Mouse (Mus musculus): Measurements from ENCODE around the gene Egf.
"Not testable (repeated sequence)": the region's sequence is repeated elsewhere in the genome, so short reads cannot be mapped to it uniquely, and the experiment has no call there.

The Egf gene

DNA sequence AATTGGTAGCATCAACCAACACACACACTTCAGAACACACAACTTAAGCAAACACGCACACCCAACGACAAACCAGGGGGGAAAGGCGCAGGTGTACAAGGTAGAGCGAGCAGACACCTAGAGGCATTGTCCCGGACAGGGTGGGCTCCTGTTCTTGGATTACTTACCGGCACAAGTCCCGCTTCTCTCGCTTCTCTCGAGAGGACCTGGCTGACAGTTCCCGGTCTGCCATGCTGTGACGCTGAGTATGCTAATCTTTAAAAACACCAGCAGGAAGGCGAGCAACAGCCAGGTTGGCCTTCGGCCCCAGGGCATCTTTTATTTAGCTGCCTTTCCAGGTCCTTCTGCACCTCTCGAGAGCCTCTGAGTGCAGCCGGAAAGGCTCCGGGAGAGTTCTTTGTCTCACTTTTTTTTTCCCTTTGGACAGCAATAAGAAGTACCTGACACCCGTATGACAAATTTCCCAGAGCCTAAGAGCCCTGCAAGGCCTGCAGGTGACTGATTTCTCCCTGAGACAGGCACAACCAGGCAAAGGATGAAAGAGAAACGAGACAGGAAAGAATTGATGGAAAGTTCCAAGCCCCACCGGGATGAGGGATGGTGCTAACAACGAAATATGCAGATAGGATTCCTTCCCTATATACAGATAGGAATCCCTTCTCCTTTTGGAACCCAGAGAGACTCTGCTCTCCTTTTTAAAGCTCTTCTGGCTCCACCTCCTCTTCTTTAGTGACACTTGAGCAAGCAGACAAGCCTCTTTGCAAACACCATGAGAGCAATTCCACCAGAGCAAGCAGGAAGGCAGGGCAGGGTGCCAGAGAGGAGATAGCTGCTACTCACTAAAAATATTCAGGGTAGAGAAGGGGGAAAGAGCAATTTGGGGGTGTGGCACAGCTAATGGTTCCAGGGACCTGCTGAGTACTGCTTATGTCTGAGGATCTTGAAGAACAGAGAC, at the start of gene Egf:
Gene Egf (minus strand): TSS at position 667 of the 955 bp plus-strand sequence.
- peak; percentile 76 for ATAC-seq (ENCODE audit: low TSS enrichment)

DNA sequence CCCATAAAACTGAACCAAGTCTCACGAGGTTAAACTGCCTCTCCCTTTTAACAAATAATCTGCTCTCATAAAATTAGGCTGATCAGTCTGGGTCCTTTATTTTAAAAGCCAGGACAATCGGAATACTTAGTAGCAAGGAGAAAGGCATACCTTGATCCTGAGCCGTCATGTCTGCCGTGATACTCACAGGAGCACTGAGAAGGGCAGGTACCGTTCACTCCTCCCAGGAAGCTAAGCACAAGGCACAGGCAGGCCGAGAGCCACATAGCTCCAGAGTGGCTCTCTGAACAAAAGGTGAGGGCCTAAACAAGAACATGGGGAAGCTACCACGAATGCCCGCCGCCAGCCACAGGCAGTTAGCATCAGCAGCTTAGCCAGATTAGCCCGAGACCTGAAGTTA, 48.6 kb upstream of the Egf start, which contains the start of gene Lrit3:
Gene Lrit3 (minus strand): TSS at position 266 of the 400 bp plus-strand sequence.
- no peak for ATAC-seq (ENCODE audit: low TSS enrichment)

DNA sequence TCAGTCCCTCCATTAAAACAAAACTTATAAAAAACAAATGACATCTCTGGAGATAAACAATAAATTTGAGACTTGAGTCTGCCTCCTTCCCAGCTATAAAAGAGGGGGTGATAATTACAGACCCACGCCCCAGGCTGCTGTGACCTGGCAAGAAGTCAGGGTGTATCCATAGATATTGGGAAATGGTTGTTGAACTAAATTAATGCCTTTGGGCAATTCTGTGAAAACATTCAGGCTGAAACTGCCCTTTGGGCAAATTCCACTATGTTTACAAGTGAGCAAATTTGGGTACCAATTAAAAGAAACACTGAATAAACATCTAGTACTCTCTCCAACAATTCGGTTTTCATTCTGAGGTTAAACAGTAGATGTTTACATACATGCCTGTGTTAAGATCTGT, 43.9 kb upstream of the Egf start:
- ATAC-seq (ENCODE audit: low TSS enrichment) = no peak

DNA sequence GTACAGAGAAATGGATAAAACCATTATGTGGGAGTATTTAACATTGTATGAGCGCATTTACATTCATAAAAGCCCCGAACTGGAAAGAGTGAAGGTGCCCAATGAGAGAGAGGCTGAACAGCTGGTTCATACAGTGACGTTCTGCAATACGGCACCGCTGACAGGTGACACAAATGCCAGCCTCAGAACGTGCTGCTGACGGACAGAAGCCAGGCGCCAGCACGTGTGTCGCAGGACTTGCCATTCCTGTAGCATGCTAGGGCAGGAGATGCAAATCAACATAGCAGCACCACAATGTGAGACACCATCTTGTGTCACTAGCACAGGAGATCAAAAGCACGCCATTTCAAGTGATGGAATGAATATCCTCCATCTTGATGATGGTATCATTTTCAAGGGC, 43.4 kb upstream of the Egf start:
- ATAC-seq (ENCODE audit: low TSS enrichment) = no peak

- no peak for ATAC-seq (ENCODE audit: low TSS enrichment)
Measured at GRCm38 (mm10) chr3:129797341-129797740, 42.2 kb upstream of the Egf start.

DNA sequence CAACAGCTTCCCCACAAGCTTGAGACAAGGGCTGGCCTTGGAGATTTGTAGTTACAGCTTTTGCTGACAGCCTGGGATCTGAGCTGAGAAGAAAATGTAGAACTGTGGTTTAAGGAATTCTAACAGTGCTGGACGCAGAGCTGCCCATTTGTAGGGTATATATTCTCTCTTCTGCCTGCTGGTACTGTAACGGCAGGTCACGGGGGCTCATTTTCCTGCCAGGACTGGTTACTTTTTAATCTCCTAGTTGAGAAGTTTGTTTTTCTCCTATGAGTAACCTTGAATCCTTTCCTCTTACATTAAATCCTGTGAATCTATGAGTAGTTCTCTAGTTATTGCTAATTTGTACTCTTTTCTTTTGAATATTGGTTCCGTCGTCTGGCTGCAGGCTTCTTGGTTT, 38.7 kb upstream of the Egf start:
- no peak for ATAC-seq (ENCODE audit: low TSS enrichment)

DNA sequence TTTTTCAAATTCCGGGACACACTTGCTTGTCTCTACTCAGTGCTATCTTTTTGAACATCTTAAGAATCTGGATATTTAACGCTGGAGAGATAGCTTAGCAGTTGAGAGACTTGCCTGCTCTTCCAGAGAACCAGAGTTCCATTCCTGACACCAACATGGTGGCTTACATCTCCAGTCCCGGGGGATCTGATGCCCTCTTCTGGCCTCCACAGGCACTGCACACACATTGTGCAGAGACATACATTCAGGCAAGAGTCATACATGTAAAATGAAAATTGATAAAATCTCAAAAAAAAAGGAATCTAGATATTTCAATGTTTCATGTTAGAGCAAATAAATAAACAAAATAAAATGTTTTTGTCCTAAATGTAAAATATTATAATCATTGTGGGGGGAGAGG, 27.6 kb upstream of the Egf start:
- no peak for ATAC-seq (ENCODE audit: low TSS enrichment)

DNA sequence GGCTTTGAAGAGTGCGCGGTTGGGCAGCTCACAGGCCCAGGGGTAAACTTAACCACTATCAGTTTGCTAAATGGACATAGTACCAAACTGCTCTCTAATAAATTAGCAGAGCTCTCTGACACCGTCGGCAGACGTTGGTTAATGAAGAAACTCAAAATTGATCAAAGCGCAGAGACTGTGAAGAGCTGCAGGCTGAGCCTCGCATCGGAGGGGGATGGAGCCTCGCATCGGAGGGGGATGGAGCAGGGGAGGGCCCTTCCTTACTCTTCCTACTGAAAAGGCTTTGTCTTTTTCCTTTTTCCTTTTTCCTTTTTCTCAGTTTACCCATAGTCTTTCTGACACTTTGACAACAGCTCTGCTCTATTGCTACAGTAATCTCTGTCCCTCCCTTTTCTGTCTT, 26.3 kb upstream of the Egf start:
- ATAC-seq (ENCODE audit: low TSS enrichment) = no peak

GRCm38 (mm10) chr3:129771210-129771609, 16.1 kb upstream of the Egf start:
- ATAC-seq (ENCODE audit: low TSS enrichment) = no peak

DNA sequence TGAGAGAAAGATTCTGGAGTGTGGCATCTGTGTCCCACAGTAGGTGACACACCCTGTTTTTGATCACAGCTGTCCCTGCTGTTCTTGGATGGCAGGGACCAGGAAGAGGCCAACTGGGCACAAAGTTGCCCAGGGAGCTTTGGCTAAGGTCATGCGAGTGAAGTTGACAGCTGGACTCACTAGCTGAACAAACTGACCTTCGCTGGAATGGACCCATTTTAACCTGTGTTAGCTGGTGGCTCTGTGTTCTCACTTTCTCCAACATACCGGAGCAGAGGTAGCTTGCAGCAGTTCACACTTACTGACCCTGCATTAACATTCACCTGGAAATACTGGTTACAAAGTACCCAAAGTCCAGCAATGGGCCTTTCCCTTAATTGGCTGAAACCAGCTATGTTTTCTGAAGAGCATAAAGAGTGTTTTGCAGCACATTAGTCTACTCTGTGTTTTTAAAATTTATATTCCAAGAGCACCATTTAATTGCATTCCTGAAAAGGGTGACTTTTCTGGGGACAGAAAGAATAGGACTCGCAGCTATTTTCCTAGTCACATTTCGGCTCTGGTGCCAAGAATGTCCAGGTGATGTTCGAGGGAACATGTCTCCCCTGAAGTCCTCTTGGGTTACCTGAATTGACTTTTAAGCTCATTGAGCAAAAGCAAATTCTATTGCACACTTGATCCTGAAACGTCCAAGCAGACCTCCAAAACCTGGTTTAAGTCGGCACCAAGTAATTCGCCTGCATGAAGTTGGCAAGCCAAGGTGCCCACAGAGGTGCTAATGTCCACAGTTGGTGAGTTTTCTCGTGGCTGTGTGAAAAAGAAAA, 12.1 kb upstream of the Egf start:
- ATAC-seq (ENCODE audit: low TSS enrichment) = no peak

DNA sequence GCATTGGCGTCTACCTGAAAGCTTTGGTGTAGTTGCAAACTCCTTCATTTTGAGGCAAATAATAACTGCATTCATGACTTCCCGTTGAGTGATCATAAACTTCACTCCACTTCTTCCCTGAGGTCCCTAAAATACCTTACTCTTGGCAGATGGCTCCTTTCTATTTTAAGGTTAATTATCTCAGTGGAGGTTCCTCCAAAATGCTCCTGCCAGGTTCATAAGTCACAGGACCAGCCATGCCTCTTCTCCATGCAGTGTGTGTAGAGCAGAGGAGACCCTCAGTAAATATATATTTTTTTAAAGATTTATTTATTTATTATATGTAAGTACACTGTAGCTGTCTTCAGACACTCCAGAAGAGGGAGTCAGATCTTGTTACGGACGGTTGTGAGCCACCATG, 11.0 kb upstream of the Egf start:
- ATAC-seq (ENCODE audit: low TSS enrichment) = no peak

DNA sequence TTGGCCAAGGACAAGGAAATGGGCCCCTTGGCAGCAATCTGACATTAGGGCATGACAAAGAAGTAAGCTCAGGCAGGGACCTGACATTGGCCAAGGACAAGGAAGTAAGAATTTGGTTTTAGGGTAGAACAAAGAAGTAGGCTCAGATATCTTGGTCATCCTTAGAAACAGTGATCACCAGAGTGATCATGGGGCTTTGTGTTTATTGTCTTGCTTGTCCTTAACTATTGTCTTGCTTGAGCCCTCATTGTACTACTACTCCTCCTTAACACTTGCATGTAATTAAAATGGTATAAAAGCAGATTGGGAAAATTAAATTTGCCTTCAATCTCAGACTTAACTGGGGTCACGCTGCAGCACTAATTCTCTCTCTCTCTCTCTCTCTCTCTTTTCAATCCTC, 2.5 kb upstream of the Egf start:
- ATAC-seq (ENCODE audit: low TSS enrichment) = not testable (repeated sequence)

GRCm38 (mm10) chr3:129744803-129745202, 10.3 kb downstream of the Egf start:
- ATAC-seq (ENCODE audit: low TSS enrichment) = peak; percentile 57; the same call in 1 of the 2 replicates

- ATAC-seq (ENCODE audit: low TSS enrichment) = no peak
Measured at GRCm38 (mm10) chr3:129742781-129743180, 12.3 kb downstream of the Egf start.

GRCm38 (mm10) chr3:129738291-129739183, 16.6 kb downstream of the Egf start:
- no peak for ATAC-seq (ENCODE audit: low TSS enrichment)

GRCm38 (mm10) chr3:129731636-129732035, 23.5 kb downstream of the Egf start:
- ATAC-seq (ENCODE audit: low TSS enrichment) = no peak

- no peak for ATAC-seq (ENCODE audit: low TSS enrichment)
Measured at GRCm38 (mm10) chr3:129730426-129730825, 24.7 kb downstream of the Egf start.

DNA sequence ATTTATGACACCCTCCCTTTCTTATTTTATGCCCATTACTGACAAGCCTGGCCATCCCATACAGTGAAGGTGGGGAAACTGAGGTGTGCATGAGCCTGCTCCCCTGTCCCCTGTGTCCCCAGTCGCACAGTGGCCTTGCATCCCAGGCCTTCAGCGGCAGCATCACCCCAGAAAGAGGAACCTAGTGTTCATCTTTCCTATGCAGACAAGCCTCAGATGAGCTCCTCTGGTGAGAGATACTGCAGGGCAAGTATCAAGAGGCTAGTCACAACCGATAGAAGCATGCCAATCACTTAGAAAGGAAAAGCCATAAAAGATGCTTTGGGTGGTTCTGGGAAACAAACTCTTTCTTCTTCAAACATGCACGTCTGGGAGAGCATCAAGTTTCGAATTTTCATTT, 25.2 kb downstream of the Egf start:
- no peak for ATAC-seq (ENCODE audit: low TSS enrichment)

DNA sequence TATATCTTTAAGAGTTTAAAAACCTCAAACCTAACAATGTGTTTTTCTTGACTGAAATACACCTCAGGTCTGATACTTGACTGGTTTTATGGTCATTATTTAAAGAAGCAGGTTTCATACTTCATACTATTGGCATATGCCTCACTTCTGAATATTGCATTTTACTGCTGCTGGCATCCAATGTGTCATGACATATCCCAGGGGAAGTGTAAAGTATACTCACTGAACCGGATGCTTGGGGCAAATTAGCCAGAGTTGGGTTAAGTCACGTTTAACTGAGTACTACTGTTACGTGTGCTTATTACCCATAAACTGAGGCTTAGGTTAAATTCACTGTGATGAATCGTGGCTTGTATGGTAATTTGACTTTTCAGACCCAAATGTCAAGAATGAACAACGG, 29.5 kb downstream of the Egf start:
- ATAC-seq (ENCODE audit: low TSS enrichment) = no peak

GRCm38 (mm10) chr3:129724961-129725501, 30.1 kb downstream of the Egf start:
- ATAC-seq (ENCODE audit: low TSS enrichment) = peak; percentile 99

DNA sequence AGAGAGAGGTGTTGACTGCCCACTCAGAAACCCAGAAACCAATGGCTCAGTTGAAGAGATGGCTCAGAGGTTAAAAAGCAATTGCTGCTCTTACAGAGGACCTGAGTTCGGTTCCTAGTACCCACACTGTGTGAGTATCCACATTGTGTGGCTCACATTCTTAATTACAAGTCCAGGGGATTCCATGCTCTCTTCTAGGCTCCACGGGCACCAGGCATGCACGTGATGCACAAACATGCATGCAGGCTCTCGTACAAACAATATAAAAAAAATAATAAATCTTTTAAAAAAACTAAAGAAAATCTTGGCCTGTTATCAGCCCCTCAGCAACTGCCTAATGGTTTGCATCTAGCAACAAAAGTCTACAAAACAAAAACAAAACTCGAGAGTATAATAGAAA, 30.6 kb downstream of the Egf start:
- ATAC-seq (ENCODE audit: low TSS enrichment) = no peak
